Mouse (Mus musculus): ENCODE data around the gene Hoxd13. TPM values are rescaled to one million over a fixed set of nuclear protein-coding genes. Genes with fewer than 3 reads are reported as not detected.

Hoxd13 gene
- polyA plus RNA-seq, 3 experiments from 2014 or later: not detected

DNA sequence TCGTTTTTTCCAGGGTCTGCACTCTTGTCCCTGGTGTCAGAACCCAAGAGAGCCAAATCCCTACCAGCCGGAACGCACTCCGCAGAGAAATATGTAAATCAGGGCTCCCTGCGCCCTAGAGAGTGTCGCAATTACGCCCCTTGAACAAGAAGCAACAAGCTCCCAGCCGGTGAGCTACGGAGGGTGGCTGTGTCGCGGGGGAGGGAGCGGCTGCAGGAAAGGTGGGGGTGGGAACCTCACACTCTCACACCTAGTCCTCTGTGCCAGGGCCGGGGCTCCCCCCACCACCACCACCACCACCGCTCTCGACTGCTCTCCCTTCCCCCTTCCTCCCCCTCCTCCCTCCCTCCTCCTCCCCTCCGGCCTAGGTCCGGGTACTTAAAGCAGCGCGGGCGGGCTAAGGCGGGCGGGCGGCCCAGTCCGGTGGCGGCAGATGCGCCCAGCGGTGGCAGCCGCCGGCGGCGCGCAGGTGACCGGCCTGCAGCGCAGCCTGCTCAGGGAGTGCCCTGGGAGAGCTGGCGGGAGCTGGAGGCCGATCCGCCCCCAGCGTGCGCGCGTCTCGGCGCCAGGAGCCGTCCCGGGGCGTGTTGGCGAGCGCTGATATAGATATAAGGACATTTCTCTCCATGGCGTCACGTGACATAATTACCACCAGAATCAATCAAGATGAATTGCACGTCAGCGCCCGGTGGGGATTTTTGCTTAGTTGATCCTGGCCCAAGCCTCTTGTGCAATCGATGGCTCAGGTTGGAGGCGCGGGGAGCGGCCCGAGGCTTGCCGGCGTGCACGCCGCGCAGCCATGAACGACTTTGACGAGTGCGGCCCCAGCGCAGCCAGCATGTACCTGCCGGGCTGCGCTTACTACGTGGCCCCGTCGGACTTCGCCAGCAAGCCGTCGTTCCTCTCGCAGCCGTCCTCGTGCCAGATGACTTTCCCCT is 13.8 kb downstream of the Hoxd13 start:
- no peak for ATAC-seq

DNA sequence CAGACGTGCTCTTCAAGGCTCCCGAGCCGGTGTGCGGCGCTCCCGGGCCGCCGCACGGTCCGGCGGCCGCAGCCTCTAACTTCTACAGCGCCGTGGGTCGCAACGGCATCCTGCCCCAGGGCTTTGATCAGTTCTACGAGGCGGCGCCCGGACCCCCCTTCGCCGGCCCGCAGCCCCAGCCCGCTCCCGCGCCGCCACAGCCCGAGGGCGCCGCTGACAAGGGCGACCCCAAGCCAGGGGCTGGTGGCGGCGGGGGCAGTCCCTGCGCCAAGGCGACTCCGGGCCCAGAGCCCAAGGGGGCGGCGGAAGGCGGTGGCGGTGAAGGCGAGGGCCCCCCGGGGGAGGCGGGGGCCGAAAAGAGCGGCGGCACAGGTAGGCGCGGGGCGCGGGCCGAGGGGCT is 14.7 kb downstream of the Hoxd13 start:
- ATAC-seq: no peak

DNA sequence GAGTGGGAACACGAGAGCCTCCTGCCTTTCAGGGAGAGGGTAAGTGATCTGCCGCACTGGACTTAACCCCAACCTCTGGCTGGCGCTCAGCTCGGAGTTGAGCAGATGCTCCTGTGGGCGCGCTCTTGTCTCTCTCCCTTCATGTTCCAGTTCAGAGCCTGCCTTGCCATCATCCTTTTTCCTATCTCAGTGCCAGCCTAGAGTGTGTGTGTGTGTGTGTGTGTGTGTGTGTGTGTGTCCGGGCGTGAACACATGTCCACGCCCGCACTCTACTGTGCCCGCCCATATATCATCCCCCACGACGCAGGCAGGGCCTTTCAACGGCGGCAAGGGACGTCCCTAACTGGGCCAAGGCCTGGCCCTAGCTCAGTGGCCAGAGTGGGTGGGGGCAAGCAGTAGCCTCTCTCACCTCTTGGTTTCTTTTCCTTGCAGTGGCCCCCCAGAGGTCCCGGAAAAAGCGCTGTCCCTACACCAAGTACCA is 15.4 kb downstream of the Hoxd13 start:
- ATAC-seq: no peak

DNA sequence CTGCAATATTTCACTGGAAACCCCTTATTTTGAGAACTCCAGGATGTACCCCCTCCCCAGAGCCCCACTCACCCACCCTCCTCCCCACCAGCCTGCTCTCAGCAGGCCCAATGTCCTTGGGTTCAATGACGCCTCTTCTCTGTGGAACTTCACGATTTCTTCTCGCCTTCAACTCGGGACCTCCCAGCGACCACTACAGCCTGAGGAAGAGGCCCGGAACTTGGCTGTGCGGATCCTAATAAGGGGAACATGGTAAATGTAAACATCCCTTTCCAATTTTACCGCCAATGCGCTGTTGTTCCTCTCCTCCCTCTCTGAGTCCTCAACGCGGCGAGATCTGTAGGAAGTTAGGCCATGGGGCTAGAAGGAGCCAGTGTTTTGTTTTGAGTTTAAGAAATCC is 16.0 kb downstream of the Hoxd13 start:
- no peak for ATAC-seq

DNA sequence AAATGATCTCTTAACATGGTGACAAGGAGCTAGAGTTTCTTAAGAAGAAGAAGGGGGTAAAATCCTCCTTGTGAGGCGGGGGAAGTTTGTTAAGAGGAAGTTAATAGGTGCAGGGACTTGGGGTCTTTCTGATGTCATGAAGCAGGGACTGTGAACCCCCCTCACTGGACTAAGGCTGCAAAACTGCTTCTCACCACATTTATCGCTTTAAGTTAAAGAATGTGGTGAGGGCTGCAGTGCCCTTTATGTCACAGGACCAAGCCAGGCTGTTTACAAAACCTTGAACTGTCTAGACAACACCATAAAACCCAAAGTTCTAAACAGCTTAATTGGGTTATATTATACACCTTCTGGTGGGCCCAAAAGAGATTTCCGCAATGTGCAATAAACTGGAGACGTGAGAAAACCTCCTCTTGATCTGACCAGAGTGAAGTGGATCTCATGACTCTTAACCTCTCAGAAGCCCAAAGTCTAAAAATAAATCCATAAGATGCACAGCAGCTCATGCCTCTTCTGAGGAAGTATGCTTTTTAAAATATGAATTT is 17.0 kb downstream of the Hoxd13 start:
- no peak for ATAC-seq

DNA sequence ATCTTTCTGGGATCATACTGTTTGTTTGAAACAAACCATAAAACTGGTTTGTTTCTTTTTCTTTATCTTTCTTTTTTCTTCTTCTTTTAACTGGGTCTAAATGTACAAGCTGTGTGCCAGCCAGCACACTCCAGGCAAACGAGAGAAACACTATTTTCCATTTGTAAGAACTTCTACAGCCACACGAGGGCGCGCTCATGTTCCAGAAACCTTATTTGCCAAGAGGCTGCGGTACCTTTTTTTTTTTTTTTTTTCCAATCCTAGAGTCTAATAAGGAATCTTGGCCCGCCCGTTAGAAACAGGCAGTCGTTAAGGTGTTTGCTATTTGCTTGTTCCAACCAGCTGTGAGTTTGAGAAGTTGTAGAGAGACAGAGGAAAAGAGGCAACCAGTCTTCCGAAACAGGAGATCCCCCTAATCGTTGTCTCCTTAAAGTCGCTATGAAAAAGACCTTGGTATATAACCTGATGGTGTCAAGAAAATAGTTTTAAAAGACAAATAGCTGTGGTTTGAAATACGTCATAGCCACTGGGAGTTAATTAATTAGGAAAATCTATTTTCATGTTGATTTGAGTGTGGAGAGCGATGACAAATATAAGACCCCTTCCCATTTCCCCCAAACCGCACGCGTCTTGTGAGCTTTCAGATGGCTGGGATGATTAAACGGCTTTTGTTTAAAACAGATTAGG is 18.3 kb downstream of the Hoxd13 start:
- peak; percentile 42 for ATAC-seq

DNA sequence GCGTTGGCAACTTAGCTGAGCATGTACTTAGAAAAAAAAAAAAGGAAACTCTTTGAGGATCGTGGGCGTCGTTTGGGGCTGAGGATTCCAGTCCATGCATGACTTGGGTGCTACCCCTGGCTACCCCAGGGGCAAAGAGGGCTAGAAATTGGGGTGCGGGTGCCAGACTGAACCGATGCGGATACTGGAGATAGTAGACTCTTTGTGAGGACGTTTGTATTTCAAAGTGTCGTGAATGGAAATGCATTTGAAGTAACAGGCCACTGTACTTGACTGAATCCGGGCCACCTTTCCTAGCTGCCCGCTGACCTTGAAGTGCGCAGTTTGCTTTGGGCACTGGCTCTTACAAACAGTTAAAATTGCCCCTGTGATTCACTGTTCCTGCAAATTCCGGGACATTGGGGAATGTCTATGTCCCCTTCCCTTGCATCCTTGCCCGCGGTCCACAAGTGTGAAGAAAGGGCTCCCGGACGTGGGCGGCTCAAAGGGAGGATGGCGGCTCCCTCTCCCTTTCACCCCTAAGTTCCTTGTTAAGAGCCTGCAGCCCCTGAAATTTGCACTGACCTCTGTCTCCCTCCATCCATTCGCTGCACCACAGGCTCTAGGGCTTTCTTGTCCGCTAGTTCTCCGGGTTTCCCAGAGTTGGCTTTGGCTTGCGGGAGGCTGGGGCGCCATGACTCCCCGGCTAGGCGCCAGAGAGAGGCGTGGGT is 19.0 kb downstream of the Hoxd13 start:
- ATAC-seq: no peak

DNA sequence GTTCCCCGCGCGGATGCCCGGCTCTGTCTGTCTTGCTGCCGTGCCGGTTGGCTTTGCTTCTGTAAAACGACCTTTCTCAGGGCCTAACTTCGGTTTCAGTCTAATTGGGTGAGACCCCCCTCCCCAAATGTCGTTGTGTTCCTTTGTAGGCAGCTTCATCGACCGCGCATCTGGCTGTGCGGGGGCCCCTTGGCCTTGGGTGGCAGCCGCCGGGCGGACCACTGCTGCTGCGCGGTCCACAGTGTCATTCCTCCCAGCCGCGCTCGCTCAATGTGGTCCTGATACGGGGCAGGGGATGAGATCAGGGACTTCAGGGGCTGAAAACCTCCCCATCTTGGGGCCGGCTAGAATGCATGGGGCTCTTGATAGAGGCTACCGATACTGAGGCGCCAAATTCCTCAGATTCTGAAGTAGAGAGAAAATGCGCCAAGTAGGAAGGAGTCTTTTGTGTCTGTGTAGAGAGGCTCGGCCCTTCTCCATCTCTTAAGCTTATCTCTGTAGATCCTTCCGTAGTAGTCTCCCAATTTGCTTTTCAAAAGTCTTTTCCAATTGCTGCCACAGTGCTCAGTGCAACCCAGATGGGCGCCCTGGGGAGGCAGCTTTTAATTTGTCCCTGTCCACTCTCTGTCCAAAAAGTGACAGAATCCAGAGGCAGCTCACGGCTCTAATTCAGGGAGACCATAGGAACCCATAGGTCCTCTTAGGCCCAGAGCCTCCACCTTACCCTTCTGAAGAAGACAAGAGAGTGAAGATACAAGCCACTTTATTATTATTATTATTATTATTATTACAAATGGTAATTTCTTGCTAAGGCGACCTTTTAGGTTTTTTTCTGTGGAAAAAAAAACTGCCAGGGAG is 19.8 kb downstream of the Hoxd13 start:
- no peak for ATAC-seq

DNA sequence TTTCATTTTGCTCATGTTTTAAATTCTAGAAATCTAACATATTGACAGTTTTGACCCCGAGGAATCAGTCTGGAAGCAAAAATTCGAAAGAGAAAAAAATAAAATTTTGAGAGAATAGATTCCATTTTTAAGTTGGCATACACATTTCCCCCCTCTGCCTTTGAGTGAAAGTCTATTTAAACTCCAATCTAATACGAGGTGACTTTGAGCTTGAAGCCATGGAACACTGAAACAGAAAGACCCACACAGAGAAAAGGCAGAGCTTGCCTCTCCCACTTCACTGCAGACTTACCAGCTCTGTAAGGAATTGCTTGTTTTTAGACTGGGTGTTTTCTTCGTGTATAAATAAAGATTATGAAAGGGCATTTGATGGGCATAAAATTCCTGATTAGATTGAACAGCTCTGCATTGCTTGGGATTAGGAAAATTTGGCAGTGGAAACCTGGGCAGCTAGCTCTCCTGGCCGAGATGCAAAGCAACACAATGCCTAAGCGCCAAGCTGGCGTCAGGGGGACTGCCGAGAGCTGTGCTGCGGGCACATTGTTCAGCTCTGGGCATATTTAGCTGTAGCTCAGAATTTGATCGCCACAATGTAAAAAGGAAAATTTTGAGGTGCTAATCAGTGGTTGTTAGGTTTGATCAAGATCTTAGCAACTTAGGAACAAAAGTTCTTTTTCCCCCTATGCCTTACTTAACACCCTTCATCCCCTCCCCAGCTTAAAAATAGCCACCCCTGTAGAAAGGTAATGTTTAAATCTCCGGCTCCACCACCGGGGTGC is 20.9 kb downstream of the Hoxd13 start:
- no peak for ATAC-seq

DNA sequence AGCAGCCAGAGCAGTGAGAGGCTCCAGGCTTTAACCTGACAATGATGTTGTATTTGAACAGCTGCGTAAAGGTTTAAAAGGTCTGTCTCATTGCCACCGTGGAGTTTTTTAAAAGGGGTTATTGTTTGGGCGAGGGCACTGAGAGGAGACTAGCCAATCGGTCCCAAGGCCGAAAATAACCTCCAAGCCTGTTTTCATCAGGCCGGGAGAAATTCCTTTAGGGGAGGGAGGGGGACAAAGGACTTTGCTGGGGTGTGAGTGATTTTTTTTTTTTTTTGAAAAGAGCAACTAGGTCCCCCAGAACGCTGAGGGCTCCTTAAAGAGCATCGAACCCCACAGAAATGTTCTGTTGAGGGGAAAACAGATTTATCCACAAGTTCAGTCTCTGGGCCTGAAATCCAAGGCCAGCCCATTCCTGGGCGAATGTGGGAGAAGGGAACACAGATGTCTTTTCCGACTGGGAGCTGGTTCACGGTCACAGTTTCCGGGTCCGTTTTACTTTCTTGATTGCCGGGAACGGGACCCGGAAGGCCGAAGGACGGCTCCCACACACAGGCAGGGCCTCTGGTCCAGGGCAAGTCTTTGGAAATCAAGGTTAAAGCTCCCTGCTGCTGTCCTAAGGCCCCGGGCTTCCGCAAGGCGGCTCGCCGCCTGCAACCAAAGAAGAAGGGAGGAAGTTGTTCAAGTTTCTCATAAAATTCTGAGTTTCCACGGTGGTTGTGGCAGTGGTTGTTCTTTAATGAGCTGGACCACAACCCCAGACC is 21.6 kb downstream of the Hoxd13 start:
- no peak for ATAC-seq

DNA sequence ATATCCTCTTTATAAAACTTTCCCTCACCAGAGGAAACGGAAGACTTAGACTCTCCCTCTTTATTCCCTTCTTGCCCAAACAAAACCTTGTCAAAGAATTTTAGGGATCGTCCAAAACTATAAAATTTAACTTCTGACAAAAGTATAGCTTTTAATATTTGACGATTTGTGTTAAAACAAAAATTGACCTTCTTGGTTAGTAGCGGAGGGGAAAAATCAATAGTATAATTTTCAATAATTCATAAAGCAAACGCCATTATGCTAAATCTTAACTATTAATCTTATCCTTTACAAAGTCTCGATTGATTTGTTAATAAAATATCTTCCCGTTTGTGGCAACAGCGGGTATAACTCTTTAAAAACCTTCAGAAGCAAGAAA is 22.2 kb downstream of the Hoxd13 start:
- ATAC-seq: no peak

DNA sequence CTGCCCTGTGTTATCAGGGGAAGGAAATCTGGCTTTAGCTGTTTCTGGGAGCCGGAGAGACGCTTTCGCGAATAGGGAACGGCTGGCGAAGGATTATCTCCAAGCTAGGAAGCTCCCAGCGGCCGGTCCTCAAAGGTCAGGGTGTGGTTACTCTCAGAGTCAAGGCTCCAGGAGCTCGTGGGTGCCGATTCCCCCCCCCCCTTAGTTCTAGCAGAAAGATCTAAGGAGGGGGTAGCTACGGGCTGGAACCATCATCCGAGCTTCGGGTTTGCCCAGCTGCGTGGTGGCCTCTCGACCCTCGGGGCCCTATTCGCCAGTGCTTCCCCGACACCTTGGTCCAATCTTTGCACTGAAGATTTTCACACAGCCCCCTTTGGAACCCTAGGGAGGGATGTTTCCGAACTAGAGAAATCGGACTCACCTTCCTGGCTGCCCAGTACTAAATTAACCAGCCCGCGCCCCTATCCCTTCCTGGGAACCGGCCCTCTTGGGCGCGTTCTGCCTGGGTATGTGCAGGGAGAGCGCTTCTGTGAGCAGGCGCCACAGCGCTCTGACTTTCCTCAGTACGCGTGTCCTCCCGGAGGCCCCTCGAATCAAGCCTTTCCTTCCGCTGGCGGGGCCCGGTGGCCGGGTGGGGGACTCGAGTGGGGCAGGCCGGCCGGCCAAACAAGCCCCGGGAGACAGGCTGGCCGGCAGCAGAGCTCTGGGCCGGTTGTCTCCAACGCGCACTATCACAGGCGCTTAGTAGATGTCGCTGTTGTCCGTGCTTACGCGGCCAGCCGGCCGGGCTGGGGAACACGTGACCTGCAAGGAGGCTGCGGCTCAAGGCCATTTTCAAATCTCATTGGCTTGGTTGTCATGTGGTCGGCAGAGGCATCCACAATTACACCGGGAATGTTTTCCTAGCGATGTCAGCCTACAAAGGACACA is 23.2 kb downstream of the Hoxd13 start, which contains the start of gene Hoxd10:
Gene Hoxd10, plus strand, starts transcription at position 903 of the 930 bp plus-strand sequence.
- ATAC-seq: no peak

DNA sequence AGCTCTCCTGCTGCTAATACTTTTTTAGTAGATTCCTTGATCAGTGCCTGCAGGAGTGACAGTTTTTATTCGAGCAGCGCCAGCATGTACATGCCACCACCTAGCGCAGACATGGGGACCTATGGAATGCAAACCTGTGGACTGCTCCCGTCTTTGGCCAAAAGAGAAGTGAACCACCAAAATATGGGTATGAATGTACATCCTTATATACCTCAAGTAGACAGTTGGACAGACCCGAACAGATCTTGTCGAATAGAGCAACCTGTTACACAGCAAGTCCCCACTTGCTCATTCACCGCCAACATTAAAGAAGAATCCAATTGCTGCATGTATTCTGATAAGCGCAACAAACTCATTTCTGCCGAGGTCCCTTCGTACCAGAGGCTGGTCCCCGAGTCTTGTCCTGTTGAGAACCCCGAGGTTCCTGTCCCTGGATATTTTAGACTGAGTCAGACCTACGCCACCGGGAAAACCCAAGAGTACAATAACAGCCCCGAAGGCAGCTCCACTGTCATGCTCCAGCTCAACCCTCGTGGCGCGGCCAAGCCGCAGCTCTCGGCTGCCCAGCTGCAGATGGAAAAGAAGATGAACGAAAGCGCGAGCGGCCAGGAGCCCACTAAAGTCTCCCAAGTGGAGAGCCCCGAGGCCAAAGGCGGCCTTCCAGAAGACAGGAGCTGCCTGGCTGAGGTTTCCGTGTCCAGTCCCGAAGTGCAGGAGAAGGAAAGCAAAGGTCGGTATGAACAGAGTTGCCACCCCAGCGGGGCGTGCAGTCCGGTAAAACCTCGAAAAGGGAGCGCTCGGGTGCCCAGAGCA is 24.1 kb downstream of the Hoxd13 start:
- ATAC-seq: no peak

DNA sequence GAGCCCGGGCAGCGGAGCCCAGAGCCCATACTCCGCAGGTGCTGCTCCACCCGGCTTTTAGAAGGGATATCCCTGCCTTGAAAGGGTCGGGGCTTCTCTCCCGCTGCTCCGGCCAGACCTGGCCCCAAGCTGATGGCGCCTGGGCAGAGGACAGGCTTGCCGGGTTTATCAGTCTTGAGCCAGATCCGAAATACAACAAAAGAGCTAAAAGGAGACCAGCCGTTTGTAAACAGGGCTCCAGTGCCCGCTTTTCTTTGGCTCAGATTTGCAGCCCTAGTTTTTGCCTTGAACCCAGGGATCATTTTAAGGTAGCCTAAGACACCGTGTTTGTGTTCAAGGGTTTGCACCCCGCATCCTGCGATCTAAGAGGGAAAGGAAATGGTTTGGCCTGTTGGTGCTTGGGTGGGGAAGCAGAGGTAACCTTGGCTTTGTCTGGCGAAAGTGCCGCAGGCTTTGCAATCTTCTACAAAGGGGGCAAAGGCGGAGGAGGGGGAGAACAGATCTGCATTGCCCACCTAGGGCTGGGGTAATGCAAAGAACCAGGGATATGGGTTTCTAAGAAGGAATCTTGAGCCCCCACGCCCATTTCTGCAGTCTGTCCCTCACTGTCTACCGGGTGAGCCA is 24.8 kb downstream of the Hoxd13 start:
- ATAC-seq: no peak

DNA sequence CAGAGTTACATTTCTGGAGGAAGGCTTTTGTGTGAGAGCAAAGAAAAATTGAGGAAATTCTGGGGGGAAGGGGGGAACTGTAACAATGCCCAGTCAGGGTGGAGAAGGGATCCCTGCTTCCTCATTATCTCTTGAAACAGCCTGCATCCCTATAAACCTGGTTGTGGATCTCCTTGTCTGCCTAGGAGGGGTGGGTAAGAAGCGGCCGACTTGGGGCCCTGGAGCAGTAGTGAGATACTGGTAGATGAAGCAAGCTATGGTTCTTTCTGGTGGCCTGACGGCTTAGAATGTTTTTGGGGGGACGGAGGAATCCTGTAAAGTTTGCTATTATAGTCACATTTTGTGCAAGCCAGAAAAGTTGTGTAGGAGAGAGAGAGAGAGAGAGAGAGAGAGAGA is 25.3 kb downstream of the Hoxd13 start:
- no peak for ATAC-seq

DNA sequence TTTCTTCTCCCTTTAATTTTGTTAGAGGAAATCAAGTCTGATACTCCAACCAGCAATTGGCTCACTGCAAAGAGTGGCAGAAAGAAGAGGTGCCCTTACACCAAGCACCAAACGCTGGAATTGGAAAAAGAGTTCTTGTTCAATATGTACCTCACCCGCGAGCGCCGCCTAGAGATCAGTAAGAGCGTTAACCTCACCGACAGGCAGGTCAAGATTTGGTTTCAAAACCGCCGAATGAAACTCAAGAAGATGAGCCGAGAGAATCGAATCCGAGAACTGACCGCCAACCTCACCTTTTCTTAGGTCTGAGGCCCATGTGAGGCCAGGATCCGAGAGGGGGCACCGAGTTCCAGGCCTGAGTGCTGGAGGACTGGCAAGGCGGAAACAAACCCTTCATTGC is 26.0 kb downstream of the Hoxd13 start:
- no peak for ATAC-seq

DNA sequence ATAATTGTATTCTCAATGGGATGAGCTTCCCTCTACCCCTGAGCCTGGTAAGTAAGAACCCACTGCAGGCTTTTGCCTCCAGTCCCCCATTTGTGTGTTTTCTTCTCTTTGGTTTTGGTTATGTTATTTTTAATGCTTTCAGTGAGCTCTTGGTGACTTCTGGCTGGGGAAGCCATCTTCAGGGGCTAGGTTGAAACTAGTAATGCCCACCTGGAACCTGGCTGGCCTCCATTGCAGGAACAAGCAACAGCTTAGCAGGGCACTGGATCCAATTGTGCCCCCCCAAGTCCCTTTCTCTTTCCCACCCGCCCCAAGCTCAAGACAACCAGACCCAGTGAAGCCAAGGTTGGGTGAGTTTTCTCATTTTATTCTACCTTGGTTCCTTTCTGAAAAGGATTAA is 27.3 kb downstream of the Hoxd13 start:
- ATAC-seq: no peak
